Mouse (Mus musculus) layer of hippocampus, adult 6 months (tissue): ENCODE data around the gene Ergic3. TPM values are rescaled to one million over a fixed set of nuclear protein-coding genes. Genes with fewer than 3 reads are reported as not detected.

Experiments used
- long read RNA-seq, 2 experiments: library from polyadenylated mRNA; unstranded; transcript quantifications; one replicate each; pipeline ENCODE4 v2.0.0; 2019 to 2020
- polyA plus RNA-seq: library from polyadenylated mRNA; unstranded; fragments of <200 nt; fragmentation: Nextera tagmentation; gene quantifications from 2 replicates; pipeline ENCODE4 v1.2.3, GENCODE M21; 2021

Ergic3 gene
- polyA plus RNA-seq: 459 and 479 TPM in 2 replicates
- long read RNA-seq, experiment 1, transcript Ergic3-201 (13 exons, 1,377 nt): major isoform, 166 of 445 reads
- long read RNA-seq, experiment 1, partial matches to known transcripts: 21 of 445 reads
- long read RNA-seq, experiment 1, other reads (novel, unspliced or antisense): 256 of 445 reads
- long read RNA-seq, experiment 2, transcript Ergic3-201 (13 exons, 1,377 nt): major isoform, 204 of 725 reads
- long read RNA-seq, experiment 2, partial matches to known transcripts: 34 of 725 reads
- long read RNA-seq, experiment 2, other reads (novel, unspliced or antisense): 485 of 725 reads

GRCm38 (mm10) chr2:156007888-156008532 lies at the start of gene Ergic3, which contains the start of gene 6430550D23Rik:
Ergic3 (plus strand) TSS chr2:156008045.
6430550D23Rik (minus strand) TSS chr2:156007977.

GRCm38 (mm10) chr2:156052816-156053215 lies 45.0 kb downstream of the Ergic3 start, which contains the start of gene Fer1l4:
Fer1l4 (minus strand) TSS chr2:156052947.

GRCm38 (mm10) chr2:156065099-156066041 lies 57.5 kb downstream of the Ergic3 start, which contains the start of gene Spag4:
Spag4 (plus strand) TSS chr2:156065175.

Other genes with a start within 250 kb of the Ergic3 start
- 2.3 and 2.6 TPM in 2 replicates for gene Mmp24, start 232.7 kb upstream of the Ergic3 start, polyA plus RNA-seq
- gene BC029722, start 188.6 kb upstream of the Ergic3 start, polyA plus RNA-seq: 105 and 107 TPM in 2 replicates
- gene Eif6, start 181.1 kb upstream of the Ergic3 start, polyA plus RNA-seq: 103 and 105 TPM in 2 replicates
- gene Fam83c, start 173.2 kb upstream of the Ergic3 start, polyA plus RNA-seq: 0.04 TPM in 1 of 2 replicates, not detected in the other
- gene Uqcc1, start 77.7 kb upstream of the Ergic3 start, polyA plus RNA-seq: 68.7 and 69.3 TPM in 2 replicates
- not detected in 2 replicates for gene Gm15557, start 67.3 kb upstream of the Ergic3 start, polyA plus RNA-seq
- 0.09 and 0.51 TPM in 2 replicates for gene Gdf5, start 62.7 kb upstream of the Ergic3 start, polyA plus RNA-seq
- 4.6 and 4.7 TPM in 2 replicates for gene Cep250, start 51.6 kb upstream of the Ergic3 start, polyA plus RNA-seq
- 0.35 and 0.45 TPM in 2 replicates for gene 6430550D23Rik, start 68 bp upstream of the Ergic3 start, polyA plus RNA-seq
- not detected in 2 replicates for gene Fer1l4, start 44.9 kb downstream of the Ergic3 start, polyA plus RNA-seq
- gene Spag4, start 57.1 kb downstream of the Ergic3 start, polyA plus RNA-seq: 2.9 and 3.6 TPM in 2 replicates
- 12.4 and 13.4 TPM in 2 replicates for gene Cpne1, start 103.9 kb downstream of the Ergic3 start, polyA plus RNA-seq
- gene Rbm12, start 103.9 kb downstream of the Ergic3 start, polyA plus RNA-seq: 8.5 and 9.2 TPM in 2 replicates
- 6.0 and 6.5 TPM in 2 replicates for gene Gm28036, start 119.0 kb downstream of the Ergic3 start, polyA plus RNA-seq
- gene Romo1, start 136.0 kb downstream of the Ergic3 start, polyA plus RNA-seq: 600 and 732 TPM in 2 replicates
- 56.4 and 61.8 TPM in 2 replicates for gene Nfs1, start 136.1 kb downstream of the Ergic3 start, polyA plus RNA-seq
- gene Rbm39, start 172.2 kb downstream of the Ergic3 start, polyA plus RNA-seq: 239 and 242 TPM in 2 replicates
- 57.9 and 97.0 TPM in 2 replicates for gene Phf20, start 188.4 kb downstream of the Ergic3 start, polyA plus RNA-seq